Mouse (Mus musculus) kidney, postnatal 14 days (tissue): ENCODE results near the gene Rassf1.
A peak's percentile ranks its signal among the peaks of the same experiment; 100 is the strongest.

Experiments used
- DNase-seq: peaks from one replicate; pipeline ENCODE4 v3.0.0; 2022; ENCODE audit warnings: mixed read lengths

Gene Rassf1

GRCm38 (mm10) chr9:107541005-107541404 is 10.3 kb upstream of the Rassf1 start:
- DNase-seq: no peak

- DNase-seq: peak; percentile 96
Observed at GRCm38 (mm10) chr9:107541474-107542351, 9.6 kb upstream of the Rassf1 start, which contains the start of the genes Cyb561d2 and Nprl2. Gene Cyb561d2, minus strand, starts transcription at chr9:107542193. Gene Nprl2, plus strand, starts transcription at chr9:107542226.

- DNase-seq: no peak
Observed at GRCm38 (mm10) chr9:107542352-107542686, 9.0 kb upstream of the Rassf1 start.

GRCm38 (mm10) chr9:107542721-107543120 is 8.6 kb upstream of the Rassf1 start:
- DNase-seq: no peak

- no peak for DNase-seq
Observed at GRCm38 (mm10) chr9:107543299-107543698, 8.1 kb upstream of the Rassf1 start.

- no peak for DNase-seq
Observed at GRCm38 (mm10) chr9:107544196-107544700, 7.1 kb upstream of the Rassf1 start.

- no peak for DNase-seq
Observed at GRCm38 (mm10) chr9:107544729-107545128, 6.6 kb upstream of the Rassf1 start.

GRCm38 (mm10) chr9:107545199-107545598 is 6.2 kb upstream of the Rassf1 start:
- no peak for DNase-seq

GRCm38 (mm10) chr9:107545602-107546001 is 5.8 kb upstream of the Rassf1 start:
- peak; percentile 83 for DNase-seq

- peak; percentile 96 for DNase-seq
Observed at GRCm38 (mm10) chr9:107547026-107547425, 4.3 kb upstream of the Rassf1 start, which contains the start of gene Zmynd10. Gene Zmynd10, plus strand, starts transcription at chr9:107547298.

GRCm38 (mm10) chr9:107547957-107548356 is 3.4 kb upstream of the Rassf1 start:
- DNase-seq: no peak

GRCm38 (mm10) chr9:107548820-107549219 is 2.5 kb upstream of the Rassf1 start:
- no peak for DNase-seq

- no peak for DNase-seq
Observed at GRCm38 (mm10) chr9:107549297-107550074, 1.9 kb upstream of the Rassf1 start.

GRCm38 (mm10) chr9:107550491-107551116 is 751 bp upstream of the Rassf1 start:
- peak; percentile 84 for DNase-seq

- no peak for DNase-seq
Observed at GRCm38 (mm10) chr9:107551890-107552355, 568 bp downstream of the Rassf1 start.

GRCm38 (mm10) chr9:107552690-107553393 is 1.5 kb downstream of the Rassf1 start:
- no peak for DNase-seq

GRCm38 (mm10) chr9:107553541-107554318 is 2.4 kb downstream of the Rassf1 start:
- no peak for DNase-seq

- peak; percentile 98 for DNase-seq
Observed at GRCm38 (mm10) chr9:107554319-107554825, 3.0 kb downstream of the Rassf1 start.

GRCm38 (mm10) chr9:107555031-107555457 is 3.7 kb downstream of the Rassf1 start:
- DNase-seq: peak; percentile 82

GRCm38 (mm10) chr9:107555701-107556100 is 4.3 kb downstream of the Rassf1 start:
- DNase-seq: no peak

GRCm38 (mm10) chr9:107556346-107556745 is 5.0 kb downstream of the Rassf1 start:
- no peak for DNase-seq
